Mouse (Mus musculus) limb, embryonic 13.5 days (tissue): ENCODE data around the gene Nat8f2. TPM values are rescaled to one million over a fixed set of nuclear protein-coding genes. Genes with fewer than 3 reads are reported as not detected.
A peak's percentile ranks its signal among the peaks of the same experiment; 100 is the strongest.
"Not testable (repeated sequence)": the region's sequence is repeated elsewhere in the genome, so short reads cannot be mapped to it uniquely, and the experiment has no call there.

Experiments used
- ATAC-seq: fragments of 200-750 bp; cut with Nextera tagmentation; 2 replicates; pipeline ENCODE4 v1.8.0; 2017; ENCODE audit warnings: low read depth, moderate number of reproducible peaks, moderate TSS enrichment; ENCODE audit not compliant: low FRiP score
- H3K27ac ChIP-seq: fragments of 300-500 bp; sonication (generic); 2 replicates; pipeline ENCODE4 v1.5.1; 2015; ENCODE audit warnings: inconsistent platforms, mild to moderate bottlenecking, moderate library complexity
- H3K27me3 ChIP-seq: fragments of 300-500 bp; sonication (generic); 2 replicates; pipeline ENCODE4 v1.6.1; 2015; ENCODE audit warnings: mild to moderate bottlenecking, inconsistent platforms
- H3K36me3 ChIP-seq: fragments of 300-500 bp; sonication (generic); 2 replicates; pipeline ENCODE4 v1.6.1; 2015; ENCODE audit warnings: inconsistent platforms, mild to moderate bottlenecking, moderate library complexity
- H3K4me1 ChIP-seq: fragments of 300-500 bp; sonication (generic); 2 replicates; pipeline ENCODE4 v1.6.1; 2015; ENCODE audit warnings: inconsistent platforms
- H3K4me2 ChIP-seq: fragments of 300-500 bp; sonication (generic); replicated peaks from 2 replicates; pipeline ENCODE4 v1.6.1; 2015; ENCODE audit warnings: inconsistent platforms, mild to moderate bottlenecking, moderate library complexity
- H3K4me3 ChIP-seq: fragments of 300-500 bp; sonication (generic); 2 replicates; pipeline ENCODE4 v1.5.1; 2015; ENCODE audit warnings: moderate library complexity, mild to moderate bottlenecking, inconsistent platforms
- H3K9ac ChIP-seq: fragments of 300-500 bp; sonication (generic); 2 replicates; pipeline ENCODE4 v1.6.1; 2015; ENCODE audit warnings: mild to moderate bottlenecking, inconsistent platforms
- H3K9me3 ChIP-seq: fragments of 300-500 bp; sonication (generic); 2 replicates; pipeline ENCODE4 v1.6.1; 2016; ENCODE audit warnings: inconsistent platforms
- WGBS: fragments of 180-500 bp; shearing (Covaris S2); methylation state at CpG from one replicate; pipeline ENCODE4 v1.1.7; 2015; 5-methylcytosine and 5-hydroxymethylcytosine counted together
- polyA plus RNA-seq: library from polyadenylated mRNA; unstranded; fragments of >200 nt; fragmentation: Nextera tagmentation; extraction: Ambion mirVana; gene quantifications from 2 replicates; pipeline ENCODE4 v1.2.1, GENCODE M21; 2015

Gene Nat8f2
- polyA plus RNA-seq, 1 experiment from 2014 or later: not detected

DNA sequence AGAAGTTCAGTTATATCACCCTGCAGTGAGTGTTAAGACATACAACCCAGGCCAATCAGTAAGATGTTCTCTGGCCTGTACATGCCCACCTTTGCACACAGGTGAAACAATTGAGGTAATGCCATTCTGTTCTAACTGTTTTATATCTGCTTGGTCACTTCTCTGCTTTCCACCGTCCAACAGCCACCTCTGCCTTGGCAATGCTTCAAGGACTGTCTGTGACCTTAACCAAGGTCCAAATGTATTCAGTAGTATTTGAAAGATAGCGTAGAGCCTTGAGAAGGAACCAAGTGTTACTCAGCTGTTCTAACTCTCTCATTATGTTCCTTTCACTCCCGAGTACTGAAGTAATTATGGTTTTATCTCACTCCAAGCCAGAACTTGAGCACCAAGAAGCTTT, 6.4 kb downstream of the Nat8f2 start:
- Histone ChIP-seq H3K27ac (no peak overlapping the region), H3K9me3 (no peaks in the 10 kb centered on the region), H3K4me3 (no peak overlapping the region), H3K36me3 (no peaks in the 10 kb centered on the region), H3K4me1 (no peaks in the 10 kb centered on the region), H3K27me3 (no peaks in the 10 kb centered on the region), H3K9ac (no peak overlapping the region), H3K4me2 (no peak overlapping the region)
- WGBS: 83% methylated on average over 3 of the region's 3 CpGs
- ATAC-seq: no peak

DNA sequence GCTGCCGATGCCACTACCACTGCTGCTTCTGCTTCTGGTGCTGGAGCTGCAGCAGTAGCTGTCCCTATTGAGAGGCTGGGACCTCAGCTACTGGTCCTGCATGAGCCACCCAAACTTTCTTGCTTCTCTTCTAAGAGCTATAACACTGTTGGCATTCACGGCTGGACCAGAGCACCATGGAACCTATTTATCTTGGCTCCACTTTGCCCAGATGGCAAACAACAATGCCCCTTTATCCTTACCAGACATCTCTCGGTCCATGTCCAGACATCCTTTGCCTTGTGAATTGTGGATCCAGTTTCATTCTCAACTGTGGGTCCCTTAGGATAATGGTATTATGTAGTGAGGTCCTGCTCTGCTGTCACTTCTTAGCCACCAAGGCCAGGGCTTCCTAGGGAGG, 7.7 kb downstream of the Nat8f2 start:
- Histone ChIP-seq H3K36me3 (no peaks in the 10 kb centered on the region), H3K9me3 (no peaks in the 10 kb centered on the region), H3K4me2 (no peak overlapping the region), H3K4me1 (no peaks in the 10 kb centered on the region), H3K9ac (no peak overlapping the region), H3K27ac (no peak overlapping the region), H3K4me3 (no peak overlapping the region), H3K27me3 (no peaks in the 10 kb centered on the region)
- ATAC-seq: no peak
- 89% methylated on average over 3 of the region's 3 CpGs for WGBS

DNA sequence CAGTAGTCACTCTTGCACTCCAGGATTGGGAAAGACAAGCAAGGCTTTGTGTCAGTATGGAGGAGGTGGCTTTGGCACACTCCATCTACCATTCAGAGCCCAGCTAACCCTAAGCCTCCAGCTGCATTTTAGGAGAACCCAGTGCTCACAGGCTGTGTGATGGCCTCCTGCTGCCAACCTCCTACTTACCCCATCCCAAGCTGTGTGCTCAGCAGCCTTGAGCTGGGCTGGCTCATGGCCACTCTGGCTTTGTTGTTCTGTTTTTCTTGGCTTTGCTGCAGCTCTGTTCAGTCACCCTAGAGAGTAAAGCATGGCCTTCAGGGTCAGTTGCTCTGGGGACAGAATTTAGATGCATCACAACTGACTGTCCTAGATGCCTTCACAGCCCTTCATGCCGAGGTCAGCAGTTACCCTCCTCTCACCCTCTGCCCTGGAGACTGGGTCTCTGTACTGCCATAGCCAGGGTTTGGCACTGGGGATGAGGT, 12.7 kb downstream of the Nat8f2 start:
- H3K27me3 ChIP-seq: no peaks in the 10 kb centered on the region
- ATAC-seq: no peak; the same call in 1 of the 2 replicates
- H3K36me3 ChIP-seq: no peaks in the 10 kb centered on the region
- no peak overlapping the region for H3K4me3 ChIP-seq
- H3K4me1 ChIP-seq: no peaks in the 10 kb centered on the region
- no peak overlapping the region for H3K27ac ChIP-seq
- no peaks in the 10 kb centered on the region for H3K9me3 ChIP-seq
- H3K4me2 ChIP-seq: no peak overlapping the region
- 76% methylated on average over 1 of the region's 1 CpGs for WGBS
- no peak overlapping the region for H3K9ac ChIP-seq

GRCm38 (mm10) chr6:85853481-85853880, 15.5 kb downstream of the Nat8f2 start:
- Histone ChIP-seq H3K27me3 (no peaks in the 10 kb centered on the region), H3K4me3 (no peak overlapping the region), H3K36me3 (no peaks in the 10 kb centered on the region), H3K9me3 (no peaks in the 10 kb centered on the region), H3K9ac (no peak overlapping the region), H3K4me1 (no peaks in the 10 kb centered on the region), H3K4me2 (no peak overlapping the region), H3K27ac (no peak overlapping the region)
- ATAC-seq: no peak
- WGBS: 80% methylated on average over 3 of the region's 3 CpGs

GRCm38 (mm10) chr6:85851062-85851773, 17.7 kb downstream of the Nat8f2 start:
- WGBS: 91% methylated on average over 7 of the region's 7 CpGs
- no peaks in the 10 kb centered on the region for H3K4me1 ChIP-seq
- no peak overlapping the region for H3K4me2 ChIP-seq
- no peak overlapping the region for H3K4me3 ChIP-seq
- H3K27me3 ChIP-seq: no peaks in the 10 kb centered on the region
- H3K36me3 ChIP-seq: no peaks in the 10 kb centered on the region
- no peak overlapping the region for H3K9ac ChIP-seq
- H3K27ac ChIP-seq: no peak overlapping the region
- ATAC-seq: no peak
- no peaks in the 10 kb centered on the region for H3K9me3 ChIP-seq

DNA sequence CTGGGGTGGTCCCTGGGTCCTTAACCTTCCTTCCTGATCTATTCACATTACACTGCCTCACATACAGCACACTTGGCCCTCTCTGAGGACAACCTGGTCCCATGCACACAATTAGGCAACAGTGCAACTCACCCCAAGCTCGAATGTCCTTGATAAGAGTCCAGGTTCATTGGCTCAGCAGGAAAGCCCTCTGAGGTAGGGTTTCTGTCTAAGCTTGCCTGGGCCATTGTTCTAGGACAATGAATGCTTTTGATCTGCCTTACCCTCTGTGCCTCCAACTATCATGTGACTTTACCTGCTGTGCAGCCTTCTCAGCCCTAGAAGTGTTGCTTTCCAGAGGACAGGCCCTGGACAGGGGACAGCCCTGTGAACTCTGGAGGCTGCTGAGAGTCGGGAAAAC, 19.7 kb downstream of the Nat8f2 start:
- H3K27ac ChIP-seq: no peak overlapping the region
- 47% methylated on average over 2 of the region's 2 CpGs for WGBS
- no peaks in the 10 kb centered on the region for H3K27me3 ChIP-seq
- H3K9me3 ChIP-seq: no peaks in the 10 kb centered on the region
- H3K36me3 ChIP-seq: no peaks in the 10 kb centered on the region
- ATAC-seq: no peak
- H3K4me1 ChIP-seq: no peaks in the 10 kb centered on the region
- H3K9ac ChIP-seq: no peak overlapping the region
- no peak overlapping the region for H3K4me3 ChIP-seq
- no peak overlapping the region for H3K4me2 ChIP-seq

DNA sequence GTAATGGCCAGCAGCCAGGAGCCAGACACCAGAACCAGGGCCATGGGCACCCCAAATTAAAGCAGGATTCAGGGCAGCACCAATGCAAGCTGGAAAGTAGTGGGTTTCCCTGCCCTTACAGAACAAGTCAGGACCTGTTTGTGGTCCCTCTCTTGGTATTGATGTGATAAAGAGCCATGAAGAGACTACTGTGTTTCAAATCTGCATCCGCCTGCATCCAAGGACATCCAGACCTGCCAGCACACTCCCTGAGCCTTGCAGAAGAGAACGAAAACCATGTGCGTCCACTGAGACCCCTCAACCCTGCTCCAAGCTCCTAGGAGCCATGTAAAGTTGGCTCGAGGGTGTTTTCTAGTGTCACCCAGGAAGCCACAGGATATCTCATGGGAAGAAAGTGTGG, 20.8 kb downstream of the Nat8f2 start:
- Histone ChIP-seq H3K4me1 (no peaks in the 10 kb centered on the region), H3K4me2 (no peak overlapping the region), H3K27me3 (no peaks in the 10 kb centered on the region), H3K36me3 (no peaks in the 10 kb centered on the region), H3K4me3 (no peak overlapping the region), H3K9me3 (no peaks in the 10 kb centered on the region), H3K27ac (no peak overlapping the region), H3K9ac (no peak overlapping the region)
- ATAC-seq: no peak
- WGBS: 82% methylated on average over 4 of the region's 4 CpGs

- H3K36me3 ChIP-seq: no peaks in the 10 kb centered on the region
- H3K4me1 ChIP-seq: no peaks in the 10 kb centered on the region
- WGBS: 52% methylated on average over 1 of the region's 1 CpGs
- no peaks in the 10 kb centered on the region for H3K27me3 ChIP-seq
- no peaks in the 10 kb centered on the region for H3K9me3 ChIP-seq
- ATAC-seq: no peak
- no peak overlapping the region for H3K9ac ChIP-seq
- H3K4me2 ChIP-seq: no peak overlapping the region
- H3K4me3 ChIP-seq: no peak overlapping the region
- H3K27ac ChIP-seq: no peak overlapping the region
These were observed 22.0 kb downstream of the Nat8f2 start for GRCm38 (mm10) chr6:85846921-85847320.

DNA sequence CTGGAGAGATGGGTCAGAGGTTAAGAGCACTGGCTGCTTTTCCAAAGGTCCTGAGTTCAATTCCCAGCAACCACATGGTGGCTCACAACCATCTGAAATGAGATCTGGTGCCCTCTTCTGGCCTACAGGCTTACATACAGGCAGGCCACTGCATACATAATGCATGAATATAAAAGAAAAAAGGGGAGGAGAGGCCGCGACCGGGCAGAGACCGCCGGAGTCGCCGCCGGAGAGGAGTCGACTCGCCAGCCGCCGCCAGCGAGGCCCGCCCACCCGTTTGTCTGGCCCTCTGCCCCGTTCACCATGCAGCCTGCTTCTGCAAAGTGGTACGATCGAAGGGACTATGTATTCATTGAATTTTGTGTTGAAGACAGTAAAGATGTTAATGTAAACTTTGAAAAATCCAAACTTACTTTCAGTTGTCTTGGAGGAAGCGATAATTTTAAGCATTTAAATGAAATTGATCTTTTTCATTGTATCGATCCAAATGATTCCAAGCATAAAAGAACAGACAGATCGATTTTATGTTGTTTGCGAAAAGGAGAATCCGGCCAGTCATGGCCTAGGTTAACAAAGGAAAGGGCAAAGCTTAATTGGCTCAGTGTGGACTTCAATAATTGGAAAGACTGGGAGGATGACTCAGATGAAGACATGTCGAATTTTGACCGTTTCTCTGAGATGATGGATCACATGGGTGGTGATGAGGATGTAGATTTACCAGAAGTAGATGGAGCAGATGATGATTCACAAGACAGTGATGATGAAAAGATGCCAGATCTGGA, 25.1 kb downstream of the Nat8f2 start:
- H3K9me3 ChIP-seq, H3K4me2 ChIP-seq, ATAC-seq, H3K27me3 ChIP-seq, H3K36me3 ChIP-seq, H3K4me1 ChIP-seq, H3K27ac ChIP-seq, H3K4me3 ChIP-seq, H3K9ac ChIP-seq: not testable (repeated sequence)
- WGBS: 80% methylated on average over 25 of the region's 25 CpGs

GRCm38 (mm10) chr6:85839982-85840381, 29.0 kb downstream of the Nat8f2 start:
- H3K9me3 ChIP-seq: no peaks in the 10 kb centered on the region
- H3K4me2 ChIP-seq: no peak overlapping the region
- H3K36me3 ChIP-seq: no peaks in the 10 kb centered on the region
- H3K4me3 ChIP-seq: no peak overlapping the region
- H3K9ac ChIP-seq: no peak overlapping the region
- no peak overlapping the region for H3K27ac ChIP-seq
- ATAC-seq: no peak
- 52% methylated on average over 4 of the region's 4 CpGs for WGBS
- no peaks in the 10 kb centered on the region for H3K4me1 ChIP-seq
- no peaks in the 10 kb centered on the region for H3K27me3 ChIP-seq

- WGBS: 81% methylated on average over 8 of the region's 8 CpGs
- ATAC-seq: no peak
- no peaks in the 10 kb centered on the region for H3K9me3 ChIP-seq
These were observed 30.3 kb downstream of the Nat8f2 start for GRCm38 (mm10) chr6:85838674-85839073.

GRCm38 (mm10) chr6:85837307-85837706, 31.7 kb downstream of the Nat8f2 start:
- ATAC-seq: peak; percentile 57; the same call in 1 of the 2 replicates
- H3K4me1 ChIP-seq: not testable (repeated sequence)

More at GRCm38 (mm10) chr6:85838674-85839073, 30.3 kb downstream of the Nat8f2 start:
- no peak overlapping the region for H3K4me3 ChIP-seq
- no peaks in the 10 kb centered on the region for H3K4me1 ChIP-seq
- H3K27ac ChIP-seq: no peak overlapping the region
- no peaks in the 10 kb centered on the region for H3K36me3 ChIP-seq
- no peaks in the 10 kb centered on the region for H3K27me3 ChIP-seq
- H3K9ac ChIP-seq: no peak overlapping the region
- H3K4me2 ChIP-seq: no peak overlapping the region

More at GRCm38 (mm10) chr6:85837307-85837706, 31.7 kb downstream of the Nat8f2 start:
- H3K9me3 ChIP-seq, H3K27me3 ChIP-seq, H3K36me3 ChIP-seq, H3K9ac ChIP-seq, H3K4me3 ChIP-seq, H3K27ac ChIP-seq: not testable (repeated sequence)
- 8% methylated on average over 12 of the region's 12 CpGs for WGBS
- H3K4me2 ChIP-seq: peak overlapping the region; percentile 40
